Mouse (Mus musculus) hindbrain, embryonic 10.5 days (tissue): ENCODE results near the gene Fcrls. TPM values are rescaled to one million over a fixed set of nuclear protein-coding genes. Genes with fewer than 3 reads are reported as not detected.

Experiments
- DNase-seq: peaks from one replicate; pipeline ENCODE4 v3.0.0-alpha.2; 2017; ENCODE audit warnings: low spot score
- H3K27ac ChIP-seq: fragments of 300-500 bp; sonication (generic); 2 replicates; pipeline ENCODE4 v1.5.1; 2016; ENCODE audit warnings: mild to moderate bottlenecking, moderate library complexity
- H3K27me3 ChIP-seq: fragments of 300-500 bp; sonication (generic); 2 replicates; pipeline ENCODE4 v1.6.1; 2016; ENCODE audit warnings: mild to moderate bottlenecking; ENCODE audit not compliant: poor library complexity, insufficient read depth, severe bottlenecking
- H3K36me3 ChIP-seq: fragments of 300-500 bp; sonication (generic); 2 replicates; pipeline ENCODE4 v1.6.1; 2016; ENCODE audit warnings: mild to moderate bottlenecking, moderate library complexity
- H3K4me1 ChIP-seq: fragments of 300-500 bp; sonication (generic); replicated peaks from 2 replicates; pipeline ENCODE4 v1.6.1; 2016; ENCODE audit warnings: mild to moderate bottlenecking
- H3K4me3 ChIP-seq: fragments of 300-500 bp; sonication (generic); 2 replicates; pipeline ENCODE4 v1.5.1; 2016; ENCODE audit warnings: mild to moderate bottlenecking, moderate library complexity
- H3K9me3 ChIP-seq: fragments of 300-500 bp; sonication (generic); 2 replicates; pipeline ENCODE4 v1.6.1; 2016; ENCODE audit warnings: mild to moderate bottlenecking, moderate library complexity
- WGBS: fragments of 180-500 bp; shearing (Covaris S2); methylation state at CpG from one replicate; pipeline ENCODE4 v1.1.7; 2016; 5-methylcytosine and 5-hydroxymethylcytosine counted together
- polyA plus RNA-seq: library from polyadenylated mRNA; unstranded; fragments of >200 nt; fragmentation: Nextera tagmentation; extraction: Ambion mirVana; gene quantifications from 2 replicates; pipeline ENCODE4 v1.2.1, GENCODE M21; 2016

The Fcrls gene
- polyA plus RNA-seq, 1 experiment from 2014 or later: 7.7 TPM

GRCm38 (mm10) chr3:87206336-87207075, 57.0 kb downstream of the Fcrls start:
- H3K36me3 ChIP-seq: no peaks in the 10 kb centered on the region
- no peak for DNase-seq
- H3K27me3 ChIP-seq: no peaks in the 10 kb centered on the region
- no peaks in the 10 kb centered on the region for H3K9me3 ChIP-seq
- H3K4me3 ChIP-seq: no peak overlapping the region
- H3K27ac ChIP-seq: no peak overlapping the region
- 90% methylated on average over 5 of the region's 5 CpGs for WGBS
- no peaks in the 10 kb centered on the region for H3K4me1 ChIP-seq

Other genes starting within 250 kb of the Fcrls start
- 11.7 and 13.0 TPM in 2 replicates for gene Kirrel, start 89.0 kb downstream of the Fcrls start, polyA plus RNA-seq
- 0.07 and 0.21 TPM in 2 replicates for gene Cd5l, start 94.1 kb upstream of the Fcrls start, polyA plus RNA-seq
- gene Fcrl1, start 112.6 kb upstream of the Fcrls start, polyA plus RNA-seq: 0.14 TPM in 1 of 2 replicates, not detected in the other
- gene Fcrl5, start 172.0 kb upstream of the Fcrls start, polyA plus RNA-seq: not detected in 2 replicates